Mouse (Mus musculus) effector memory CD4-positive, alpha-beta T cell, adult 5 months (primary cell): ENCODE data around the gene Tacc3. TPM values are rescaled to one million over a fixed set of nuclear protein-coding genes. Genes with fewer than 3 reads are reported as not detected.

ENCODE experiments used
- polyA plus RNA-seq: library from polyadenylated mRNA; unstranded; fragments of 100-300 nt; shearing (Covaris generic); gene quantifications from one replicate; pipeline ENCODE4 v1.2.1, GENCODE M21; 2017

Tacc3 gene
- 10.0 TPM for polyA plus RNA-seq

DNA sequence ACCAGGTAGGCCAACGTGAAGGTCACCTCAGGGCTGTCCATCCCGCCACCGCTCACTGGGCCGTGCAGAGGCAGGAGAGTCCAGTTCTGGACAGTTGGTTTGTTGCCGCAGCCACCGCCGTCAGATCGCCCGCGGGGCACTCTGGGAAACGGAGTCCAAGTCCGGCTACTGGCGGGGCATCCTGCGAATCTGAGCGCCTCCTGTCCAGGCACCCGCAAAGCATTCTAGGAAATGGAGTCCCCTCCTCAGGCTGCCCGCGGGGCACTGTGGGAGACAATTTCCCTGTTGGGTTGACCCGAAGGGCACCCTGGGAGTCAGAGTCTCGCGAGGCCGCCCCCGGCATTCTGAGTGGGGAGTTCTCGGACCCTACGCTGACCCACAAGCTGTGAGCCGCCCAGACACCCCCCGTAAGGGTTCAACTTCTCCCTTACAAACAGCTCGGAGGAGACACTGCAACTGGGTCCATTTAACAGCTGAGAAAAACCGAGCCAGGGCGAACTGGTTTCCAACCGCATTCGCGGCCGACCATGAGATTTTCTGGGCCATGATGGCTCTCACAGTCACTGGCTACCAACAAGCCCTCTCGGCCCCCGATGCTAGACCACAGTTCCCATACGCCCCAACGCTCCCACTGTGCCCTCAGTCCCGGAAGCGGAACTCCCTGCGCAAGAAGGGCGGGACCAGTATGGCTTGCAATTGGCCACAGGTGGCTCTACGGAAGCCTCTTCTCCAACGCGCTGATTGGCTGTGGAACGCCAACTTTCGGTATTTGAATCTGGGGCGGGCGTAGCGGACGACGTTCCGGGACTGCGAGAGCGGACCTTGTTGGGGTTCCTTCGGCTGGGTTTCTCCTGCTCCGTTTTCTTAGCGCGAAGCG, at the start of gene Tacc3, which contains the start of gene Tmem129:
TSS of gene Tacc3 (plus strand) at position 342 of the 877 bp plus-strand sequence.
TSS of gene Tmem129 (minus strand) at position 630 of the 877 bp plus-strand sequence.

DNA sequence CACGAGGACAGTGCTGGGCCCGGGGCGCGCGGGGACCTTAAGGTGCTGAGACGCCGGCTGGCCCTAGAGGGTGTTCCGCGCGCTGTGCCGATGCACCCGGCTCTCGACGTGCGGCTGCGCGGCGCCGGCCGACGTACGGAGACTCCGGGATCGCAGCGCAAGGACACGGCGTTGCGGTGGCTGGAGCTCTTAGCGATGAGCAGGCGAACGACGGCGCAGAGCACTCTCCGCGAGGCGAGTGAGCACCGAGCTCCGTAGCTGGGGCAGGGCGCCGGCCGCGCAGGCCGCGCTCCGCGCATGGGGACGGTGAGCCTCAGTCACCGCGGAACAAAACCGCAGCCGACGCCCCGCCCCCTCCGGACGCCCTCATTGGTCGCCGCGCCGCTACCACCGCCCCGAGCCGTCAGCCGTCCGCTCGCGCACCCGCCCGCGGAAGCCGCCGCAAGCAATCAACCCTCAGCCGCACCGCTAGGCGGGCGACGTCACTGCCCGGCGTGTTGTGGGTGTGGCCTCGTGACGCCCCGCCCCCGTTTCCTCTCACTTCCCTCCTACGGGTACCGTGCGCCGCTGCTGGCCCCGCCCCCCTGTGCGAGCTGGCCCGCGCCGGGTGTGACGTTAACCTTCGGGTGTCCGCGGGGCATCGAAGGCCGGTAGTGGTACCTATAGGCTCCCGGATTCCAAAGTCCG, 28.5 kb upstream of the Tacc3 start, which contains the start of the genes Fam53a and Gm9903:
TSS of gene Fam53a (minus strand) at position 335 of the 687 bp plus-strand sequence.
TSS of gene Gm9903 (plus strand) at position 625 of the 687 bp plus-strand sequence.

GRCm38 (mm10) chr5:33651921-33652782, 5.8 kb upstream of the Tacc3 start, which contains the start of gene Slbp:
Slbp (minus strand) TSS chr5:33652574.

GRCm38 (mm10) chr5:33721541-33722265, 63.8 kb downstream of the Tacc3 start, which contains the start of gene Fgfr3:
Fgfr3 (plus strand) TSS chr5:33721674.

Other genes with a start within 250 kb of the Tacc3 start
- gene Nkx1-1, start 224.2 kb upstream of the Tacc3 start, polyA plus RNA-seq: not detected
- gene Fam53a, start 28.5 kb upstream of the Tacc3 start, polyA plus RNA-seq: 48.5 TPM
- 0.56 TPM for gene Gm9903, start 28.2 kb upstream of the Tacc3 start, polyA plus RNA-seq
- gene Slbp, start 5.6 kb upstream of the Tacc3 start, polyA plus RNA-seq: 181 TPM
- gene Tmem129, start 288 bp downstream of the Tacc3 start, polyA plus RNA-seq: 12.0 TPM
- 0.41 TPM for gene Fgfr3, start 63.5 kb downstream of the Tacc3 start, polyA plus RNA-seq
- gene Letm1, start 124.7 kb downstream of the Tacc3 start, polyA plus RNA-seq: 88.7 TPM
- 27.6 TPM for gene Nsd2, start 162.6 kb downstream of the Tacc3 start, polyA plus RNA-seq